Mouse (Mus musculus) heart, embryonic 12.5 days (tissue): Measurements from ENCODE around the gene Pbsn. TPM values are rescaled to one million over a fixed set of nuclear protein-coding genes. Genes with fewer than 3 reads are reported as not detected.

ENCODE experiments used
- ATAC-seq: fragments of 200-750 bp; cut with Nextera tagmentation; 2 replicates; pipeline ENCODE4 v1.8.0; 2017; ENCODE audit warnings: moderate TSS enrichment, moderate library complexity; ENCODE audit not compliant: insufficient number of reproducible peaks, low FRiP score
- H3K27ac ChIP-seq: fragments of 300-500 bp; sonication (generic); 2 replicates; pipeline ENCODE4 v1.5.1; 2016; ENCODE audit warnings: mild to moderate bottlenecking, moderate library complexity; ENCODE audit not compliant: poor library complexity, severe bottlenecking
- H3K27me3 ChIP-seq: fragments of 300-500 bp; sonication (generic); replicated peaks from 2 replicates; pipeline ENCODE4 v1.6.1; 2016; ENCODE audit warnings: mild to moderate bottlenecking, moderate library complexity
- H3K36me3 ChIP-seq: fragments of 300-500 bp; sonication (generic); 2 replicates; pipeline ENCODE4 v1.6.1; 2016; ENCODE audit warnings: mild to moderate bottlenecking, moderate library complexity
- H3K4me1 ChIP-seq: fragments of 300-500 bp; sonication (generic); replicated peaks from 2 replicates; pipeline ENCODE4 v1.6.1; 2016; ENCODE audit warnings: mild to moderate bottlenecking
- H3K4me2 ChIP-seq: fragments of 300-500 bp; sonication (generic); 2 replicates; pipeline ENCODE4 v1.6.1; 2016; ENCODE audit warnings: mild to moderate bottlenecking, moderate library complexity
- H3K4me3 ChIP-seq: fragments of 300-500 bp; sonication (generic); 2 replicates; pipeline ENCODE4 v1.5.1; 2016; ENCODE audit warnings: mild to moderate bottlenecking
- H3K9ac ChIP-seq: fragments of 300-500 bp; sonication (generic); 2 replicates; pipeline ENCODE4 v1.6.1; 2016; ENCODE audit warnings: mild to moderate bottlenecking, moderate library complexity
- H3K9me3 ChIP-seq: fragments of 300-500 bp; sonication (generic); replicated peaks from 2 replicates; pipeline ENCODE4 v1.6.1; 2016; ENCODE audit warnings: mild to moderate bottlenecking, moderate library complexity
- WGBS: fragments of 180-500 bp; shearing (Covaris S2); methylation state at CpG from one replicate; pipeline ENCODE4 v1.1.7; 2016; 5-methylcytosine and 5-hydroxymethylcytosine counted together
- polyA plus RNA-seq: library from polyadenylated mRNA; unstranded; fragments of >200 nt; fragmentation: Nextera tagmentation; extraction: Ambion mirVana; gene quantifications from 2 replicates; pipeline ENCODE4 v1.2.1, GENCODE M21; 2016

The Pbsn gene
- polyA plus RNA-seq, 1 experiment from 2014 or later = not detected

DNA sequence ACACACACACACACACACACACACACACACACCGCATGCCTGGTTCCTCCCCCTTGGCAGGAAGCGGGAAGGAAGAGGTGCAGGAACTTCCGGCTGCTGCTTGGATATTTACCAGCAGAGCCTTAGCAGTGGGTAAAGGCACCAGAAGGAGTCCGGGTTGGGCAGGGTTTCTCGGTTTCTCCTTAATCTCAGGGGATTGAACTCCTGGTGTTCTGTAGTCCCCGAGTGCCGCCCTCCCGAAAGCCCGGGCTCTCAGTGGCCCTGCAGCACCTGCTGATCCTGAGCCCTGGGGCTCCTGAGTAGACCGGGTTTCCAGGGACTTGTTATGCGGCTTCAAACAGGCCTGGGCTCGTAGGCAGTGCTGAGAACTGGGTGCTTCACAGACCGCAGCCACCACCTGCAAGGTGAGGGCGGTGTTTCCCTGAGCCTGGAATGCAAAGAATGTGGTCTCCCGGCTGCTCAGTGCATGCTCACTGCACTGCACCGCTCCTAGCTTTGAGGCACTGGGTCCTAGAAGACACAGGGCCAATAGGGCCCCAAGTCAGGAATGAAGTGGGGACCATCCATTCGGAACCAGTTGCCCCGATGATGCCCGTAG, 57.1 kb downstream of the Pbsn start, which contains the start of gene Prkx:
Gene Prkx (minus strand): TSS at position 41 of the 598 bp plus-strand sequence.
- peak within 1 kb of the TSS; percentile 64 for H3K4me3 ChIP-seq
- peak within 1 kb of the TSS; percentile 79 for H3K9ac ChIP-seq
- WGBS = 18% methylated on average over 18 of the region's 19 CpGs
- ATAC-seq = peak; percentile 74
- H3K27ac ChIP-seq = peak within 1 kb of the TSS; percentile 34; the same call in 1 of the 2 replicates
- peak within 1 kb of the TSS; percentile 75 for H3K4me2 ChIP-seq
- H3K27me3 ChIP-seq = no peaks in the 10 kb centered on the region
- peaks cover 4% of the 10 kb centered on the region; the same call in 1 of the 2 replicates for H3K4me1 ChIP-seq
- H3K36me3 ChIP-seq = no peaks in the 10 kb centered on the region
- no peaks in the 10 kb centered on the region for H3K9me3 ChIP-seq

DNA sequence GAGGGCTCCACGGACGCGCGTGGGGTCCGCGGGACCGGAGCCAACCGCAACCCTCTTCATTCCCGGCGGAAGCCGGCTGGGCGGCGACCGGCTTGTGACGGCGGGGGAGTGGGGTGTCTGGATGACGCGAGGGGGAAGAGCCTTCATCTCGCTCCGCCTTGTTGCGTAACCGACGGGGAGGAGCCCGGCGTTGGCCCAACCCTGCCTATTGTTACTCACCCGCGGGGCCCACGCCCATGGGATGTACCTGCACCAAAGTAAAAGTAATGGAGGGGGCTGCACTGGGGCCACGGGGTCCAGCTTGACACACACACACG, 57.6 kb downstream of the Pbsn start:
- Histone ChIP-seq H3K9ac (peak overlapping the region; percentile 79), H3K27ac (0 out of 2 replicates have a peak overlapping the region, but pooled peaks have one; percentile 34), H3K4me2 (peak overlapping the region; percentile 75), H3K4me3 (peak overlapping the region; percentile 64), H3K4me1 (peaks cover 4% of the 10 kb centered on the region; the same call in 1 of the 2 replicates), H3K36me3 (no peaks in the 10 kb centered on the region), H3K9me3 (no peaks in the 10 kb centered on the region), H3K27me3 (no peaks in the 10 kb centered on the region)
- WGBS = 9% methylated on average over 27 of the region's 30 CpGs
- ATAC-seq = peak; percentile 97

DNA sequence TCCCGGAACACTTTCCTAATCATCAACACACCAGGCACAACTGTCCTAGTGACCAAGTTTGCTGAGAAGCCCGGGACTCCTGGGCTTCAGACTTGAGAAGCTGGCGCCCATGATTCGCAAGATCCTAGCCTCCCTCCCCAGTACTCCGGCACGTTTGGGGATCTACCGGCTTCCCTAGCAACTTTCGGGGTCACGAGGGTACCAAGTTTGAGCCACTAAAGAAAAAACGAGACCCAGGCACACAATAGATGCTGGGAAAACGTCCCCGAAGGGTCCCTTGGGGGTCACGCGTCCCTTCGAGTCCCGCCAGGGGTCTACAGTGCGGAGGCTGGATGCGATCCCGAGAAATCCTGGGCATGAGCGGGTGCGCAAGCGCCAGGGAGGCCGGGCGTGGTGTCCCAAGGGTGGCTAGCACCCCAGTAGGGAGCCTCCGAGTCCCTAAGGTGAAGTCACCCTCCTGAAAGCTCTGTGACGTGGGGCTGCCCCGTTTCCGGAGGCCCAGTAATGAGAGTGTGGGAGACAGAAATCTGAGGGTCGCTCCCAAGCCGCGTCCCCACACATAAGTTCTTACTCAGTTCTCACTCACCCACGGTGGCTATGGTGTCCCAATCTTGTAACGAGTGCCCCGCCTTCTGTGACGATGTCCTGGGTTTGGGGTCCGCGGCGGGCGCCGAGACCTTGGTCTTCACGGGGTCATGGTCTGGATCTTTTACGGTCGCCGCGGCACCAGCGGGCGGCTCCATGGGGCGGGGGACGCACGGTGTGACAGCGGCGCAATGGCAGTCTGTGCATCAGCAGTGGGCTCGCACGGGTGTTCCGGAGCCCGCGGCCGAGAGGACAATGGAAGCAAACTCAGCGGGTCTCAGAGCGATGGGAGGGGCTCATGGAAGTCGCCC, 58.2 kb downstream of the Pbsn start:
- ATAC-seq = peak; percentile 70
- Histone ChIP-seq H3K9me3 (no peaks in the 10 kb centered on the region), H3K4me2 (peak overlapping the region; percentile 75), H3K27me3 (no peaks in the 10 kb centered on the region), H3K4me1 (peaks cover 4% of the 10 kb centered on the region; the same call in 1 of the 2 replicates), H3K27ac (no peak overlapping the region), H3K9ac (peak overlapping the region; percentile 79), H3K4me3 (peak overlapping the region; percentile 64), H3K36me3 (no peaks in the 10 kb centered on the region)
- WGBS = 15% methylated on average over 61 of the region's 61 CpGs

DNA sequence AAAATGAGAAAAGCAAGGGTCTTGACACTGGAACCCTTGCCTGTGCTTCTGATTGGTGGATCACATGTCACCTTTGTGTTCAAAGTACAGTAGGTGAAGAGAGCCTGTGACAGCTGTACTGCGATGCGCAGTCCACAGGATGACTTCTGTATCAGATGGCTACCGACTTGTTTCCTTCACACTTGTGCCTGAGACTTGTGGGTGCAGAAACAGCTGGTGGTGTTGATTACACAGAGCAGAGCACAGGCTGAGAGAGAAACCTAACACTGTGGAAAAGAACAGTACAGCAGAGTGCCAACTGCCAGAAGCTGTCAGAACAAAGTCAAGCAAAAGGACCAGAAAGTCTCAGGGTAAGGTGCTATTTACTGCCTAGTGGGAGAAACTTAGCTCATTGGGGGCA, 64.7 kb downstream of the Pbsn start:
- H3K4me3 ChIP-seq = no peak overlapping the region
- H3K27me3 ChIP-seq = no peaks in the 10 kb centered on the region
- 84% methylated on average over 3 of the region's 3 CpGs for WGBS
- no peak for ATAC-seq
- no peak overlapping the region for H3K9ac ChIP-seq
- H3K36me3 ChIP-seq = no peaks in the 10 kb centered on the region; the same call in 1 of the 2 replicates
- H3K4me1 ChIP-seq = no peaks in the 10 kb centered on the region
- no peaks in the 10 kb centered on the region for H3K9me3 ChIP-seq
- H3K4me2 ChIP-seq = no peak overlapping the region
- no peak overlapping the region for H3K27ac ChIP-seq

Other genes starting within 250 kb of the Pbsn start
- gene Prkx, start 57.3 kb downstream of the Pbsn start, polyA plus RNA-seq = 11.4 and 12.7 TPM in 2 replicates
- gene Gm14744, start 11.1 kb upstream of the Pbsn start, polyA plus RNA-seq = not detected in 2 replicates
- gene 5430402E10Rik, start 71.4 kb upstream of the Pbsn start, polyA plus RNA-seq = not detected in 2 replicates
- not detected in 2 replicates for gene Obp1a, start 237.8 kb upstream of the Pbsn start, polyA plus RNA-seq